Mouse (Mus musculus): ENCODE data around the gene Btnl9. TPM values are rescaled to one million over a fixed set of nuclear protein-coding genes. Genes with fewer than 3 reads are reported as not detected.

The Btnl9 gene
- polyA plus RNA-seq, 1 experiment from 2014 or later, result not detected

DNA sequence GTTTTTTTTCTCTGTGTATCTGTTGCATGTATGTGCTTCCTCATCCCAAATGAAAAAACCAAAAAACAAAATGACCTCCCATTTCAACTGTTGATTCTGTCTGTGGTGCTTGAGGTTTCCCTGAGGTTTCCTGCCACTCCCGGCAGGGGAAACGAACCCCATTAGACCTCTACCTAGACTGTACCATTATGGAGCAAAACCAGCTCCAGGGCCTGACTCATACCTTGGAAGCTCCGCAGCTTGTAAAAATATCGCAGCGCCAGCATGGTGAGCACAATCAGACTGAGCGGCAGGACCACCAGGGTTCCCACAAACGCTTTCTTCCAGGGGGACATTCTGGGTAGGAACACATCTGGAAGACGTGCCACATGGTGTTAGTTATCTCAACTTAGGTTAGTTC lies 11.6 kb downstream of the Btnl9 start:
- no peaks in the 10 kb centered on the region for H3K4me1 ChIP-seq
- H3K4me3 ChIP-seq, result no peak overlapping the region
- WGBS, result 93% methylated on average over 8 of the region's 8 CpGs
- peaks cover 3% of the 10 kb centered on the region for H3K27me3 ChIP-seq
- H3K36me3 ChIP-seq, result no peaks in the 10 kb centered on the region
- H3K9me3 ChIP-seq, result no peaks in the 10 kb centered on the region
- no peak for ATAC-seq (ENCODE audit: low FRiP score, low read depth)
- no peak overlapping the region for H3K27ac ChIP-seq (replicated peaks)
- no peak overlapping the region for H3K9ac ChIP-seq (replicated peaks)
- no peak overlapping the region for H3K4me2 ChIP-seq (replicated peaks)

DNA sequence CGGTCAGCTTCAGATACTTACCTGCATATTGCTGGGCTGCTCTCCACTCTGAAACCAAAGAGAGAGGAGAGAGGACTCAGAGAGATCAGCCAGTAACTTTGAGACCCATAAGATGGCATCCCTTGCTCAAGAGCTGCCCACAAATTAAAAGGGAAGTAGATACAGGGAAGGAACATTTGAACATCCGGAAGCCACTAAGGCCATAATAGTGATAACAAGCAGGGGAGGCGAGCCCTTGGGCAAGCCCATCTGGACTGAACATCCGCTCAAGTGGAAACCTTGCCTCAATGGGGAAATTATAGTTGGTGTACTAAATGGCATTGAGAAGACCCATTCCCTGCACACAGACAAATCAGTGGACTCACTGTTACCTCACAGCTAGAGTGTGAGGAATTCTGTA lies 16.4 kb downstream of the Btnl9 start:
- 90% methylated on average over 4 of the region's 4 CpGs for WGBS
- Histone ChIP-seq H3K9ac (replicated peaks) (no peak overlapping the region), H3K27ac (replicated peaks) (no peak overlapping the region), H3K36me3 (no peaks in the 10 kb centered on the region), H3K4me3 (no peak overlapping the region), H3K27me3 (peaks cover 29% of the 10 kb centered on the region), H3K4me1 (no peaks in the 10 kb centered on the region), H3K4me2 (replicated peaks) (no peak overlapping the region), H3K9me3 (no peaks in the 10 kb centered on the region; the same call in 1 of the 2 replicates)
- no peak for ATAC-seq (ENCODE audit: low FRiP score, low read depth)

DNA sequence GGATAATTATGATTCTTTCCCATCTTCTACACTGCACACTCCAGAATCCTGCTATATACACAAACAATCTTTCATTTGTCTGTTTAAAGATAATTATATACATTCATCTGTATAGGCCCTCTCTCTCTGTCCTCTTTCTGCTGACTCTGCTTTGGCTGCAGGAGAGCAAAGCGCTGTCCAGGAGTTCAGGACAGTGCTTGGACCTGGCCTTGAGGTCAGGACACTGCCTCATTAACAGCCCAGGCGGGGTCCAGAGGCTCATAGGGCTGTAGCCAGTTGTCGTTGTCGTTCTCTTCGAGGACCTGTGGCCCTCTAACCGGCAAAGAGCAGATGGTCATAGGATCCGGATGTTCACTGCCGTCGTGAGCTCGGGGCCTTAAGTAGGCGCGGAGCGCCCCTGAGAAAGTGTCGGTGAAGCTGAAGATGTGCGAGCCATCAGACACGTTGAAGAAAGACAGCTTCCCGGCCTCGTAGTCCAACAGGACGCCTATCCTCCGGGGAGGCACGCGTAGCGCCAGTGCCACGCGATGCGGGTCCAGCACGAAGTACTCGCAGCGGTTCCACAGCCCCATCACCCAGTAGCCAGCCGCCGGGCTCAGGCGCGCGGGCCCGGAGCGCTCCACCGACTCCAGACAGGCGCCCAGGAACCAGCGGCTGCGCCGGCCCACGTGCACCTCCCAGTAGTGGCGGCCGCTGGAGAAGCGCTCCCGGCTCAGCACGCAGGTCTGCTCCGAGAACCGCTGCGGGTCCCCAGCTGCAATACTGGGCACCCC lies 17.9 kb downstream of the Btnl9 start:
- no peaks in the 10 kb centered on the region for H3K4me1 ChIP-seq
- no peaks in the 10 kb centered on the region for H3K36me3 ChIP-seq
- H3K9ac ChIP-seq (replicated peaks), result peak overlapping the region; percentile 24; the same call in 1 of the 2 replicates
- no peak overlapping the region for H3K27ac ChIP-seq (replicated peaks)
- peak overlapping the region; percentile 39 for H3K4me3 ChIP-seq
- H3K27me3 ChIP-seq, result peaks cover 29% of the 10 kb centered on the region
- ATAC-seq (ENCODE audit: low FRiP score, low read depth), result peak; percentile 87
- 5% methylated on average over 50 of the region's 50 CpGs for WGBS
- H3K9me3 ChIP-seq, result no peaks in the 10 kb centered on the region; the same call in 1 of the 2 replicates
- H3K4me2 ChIP-seq (replicated peaks), result peak overlapping the region; percentile 69

DNA sequence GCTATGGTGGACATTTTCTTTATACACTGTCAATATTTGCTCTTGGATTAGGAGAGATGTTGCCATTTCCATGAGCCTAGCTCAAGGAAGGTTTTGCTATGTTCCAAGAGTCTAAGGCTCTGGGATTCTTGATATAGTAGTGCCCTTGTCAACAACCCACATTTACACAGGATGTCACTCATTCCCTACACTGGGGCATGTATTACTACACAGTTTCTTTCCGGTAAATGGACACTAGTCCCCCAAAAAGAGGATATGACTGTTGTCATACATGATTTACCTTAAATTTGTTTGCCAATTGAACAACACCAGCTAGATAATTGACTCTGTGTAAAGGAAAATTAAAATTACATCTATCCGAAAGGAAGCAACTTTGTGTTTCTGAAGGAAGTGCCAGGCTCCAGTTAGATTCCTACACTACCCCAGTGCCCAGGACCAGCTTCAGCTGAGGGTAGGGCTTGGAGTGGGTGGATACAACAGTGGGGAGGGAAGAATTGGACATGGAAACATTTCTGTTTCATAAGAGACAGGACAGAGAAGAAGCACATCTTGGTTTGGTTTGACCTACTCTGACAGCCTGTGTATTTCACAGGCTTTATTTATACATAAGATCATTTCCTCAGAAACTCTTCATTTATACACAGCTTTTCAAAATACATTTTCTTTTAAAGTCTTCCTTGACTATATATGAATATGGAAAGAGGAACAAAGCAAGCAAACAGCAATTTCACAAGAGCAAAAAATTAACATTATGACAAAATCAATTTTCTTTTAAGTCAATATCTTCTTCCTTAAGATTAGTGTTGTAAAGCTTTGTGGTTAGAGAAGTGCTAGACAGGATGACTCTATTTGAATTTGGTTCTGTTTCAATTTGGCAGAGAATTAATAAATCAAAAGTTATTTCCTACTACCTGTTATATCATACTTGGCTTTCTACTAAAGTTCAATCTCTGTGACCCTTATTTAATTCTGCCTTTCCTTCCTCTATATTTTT lies 29.8 kb downstream of the Btnl9 start:
- H3K4me3 ChIP-seq, result no peak overlapping the region
- no peaks in the 10 kb centered on the region for H3K4me1 ChIP-seq
- 90% methylated on average over 2 of the region's 2 CpGs for WGBS
- H3K36me3 ChIP-seq, result no peaks in the 10 kb centered on the region
- no peaks in the 10 kb centered on the region for H3K9me3 ChIP-seq
- no peak overlapping the region for H3K4me2 ChIP-seq (replicated peaks)
- H3K27me3 ChIP-seq, result no peaks in the 10 kb centered on the region
- H3K27ac ChIP-seq (replicated peaks), result no peak overlapping the region
- ATAC-seq (ENCODE audit: low FRiP score, low read depth), result no peak
- H3K9ac ChIP-seq (replicated peaks), result no peak overlapping the region

DNA sequence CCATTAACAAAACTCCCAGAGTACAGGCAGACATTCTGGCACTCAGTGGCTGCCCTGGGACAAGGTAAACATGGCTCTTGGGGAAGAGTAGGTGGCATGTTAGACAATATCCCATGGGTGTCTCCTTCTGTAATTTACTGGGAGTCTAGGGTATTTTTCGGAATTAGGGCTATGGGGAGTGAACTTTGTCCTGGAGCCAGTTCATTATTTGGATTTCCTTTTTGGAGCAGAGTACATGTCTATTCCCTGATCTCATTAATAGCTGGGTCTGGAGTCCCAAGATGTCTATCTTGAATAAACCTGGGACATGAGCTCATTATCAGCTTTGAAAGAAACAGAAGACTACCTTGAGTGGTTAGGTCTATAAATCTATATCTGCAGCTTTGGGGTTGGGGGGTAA lies 32.9 kb downstream of the Btnl9 start, which contains the start of gene Olfr1394:
Gene Olfr1394, plus strand, starts transcription at position 301 of the 400 bp plus-strand sequence.
- 88% methylated on average over 1 of the region's 1 CpGs for WGBS
- no peak within 1 kb of the TSS for H3K9ac ChIP-seq (replicated peaks)
- no peak for ATAC-seq (ENCODE audit: low FRiP score, low read depth)

DNA sequence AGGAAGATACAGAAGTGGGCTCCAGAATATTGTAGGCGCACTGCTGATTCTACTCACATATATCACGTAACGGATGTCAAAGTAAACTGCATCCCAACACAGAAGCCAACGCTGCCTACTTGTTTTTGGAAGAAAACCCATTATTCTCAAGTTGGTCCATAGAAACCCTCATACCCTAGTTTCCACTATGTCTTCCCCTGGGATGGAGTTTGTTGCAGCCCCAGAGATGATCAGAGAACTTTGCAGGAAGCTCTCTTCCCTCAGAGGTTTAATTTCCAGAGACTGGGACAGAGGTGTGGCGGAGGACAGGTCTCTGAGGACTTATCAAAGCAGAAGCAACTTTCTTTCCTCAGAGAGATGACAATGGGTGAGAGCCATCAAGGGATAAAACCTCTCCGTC lies 45.0 kb downstream of the Btnl9 start, which contains the start of gene Olfr1395:
Gene Olfr1395, plus strand, starts transcription at position 301 of the 400 bp plus-strand sequence.
- H3K4me3 ChIP-seq, result no peak within 1 kb of the TSS
- no peaks in the 10 kb centered on the region for H3K27me3 ChIP-seq
- 88% methylated on average over 6 of the region's 6 CpGs for WGBS
- H3K9me3 ChIP-seq, result no peaks in the 10 kb centered on the region
- no peaks in the 10 kb centered on the region for H3K36me3 ChIP-seq
- no peak for ATAC-seq (ENCODE audit: low FRiP score, low read depth)
- H3K4me2 ChIP-seq (replicated peaks), result no peak within 1 kb of the TSS
- no peak within 1 kb of the TSS for H3K9ac ChIP-seq (replicated peaks)
- no peaks in the 10 kb centered on the region for H3K4me1 ChIP-seq
- H3K27ac ChIP-seq (replicated peaks), result no peak within 1 kb of the TSS

More for the DNA sequence above, 32.9 kb downstream of the Btnl9 start, which contains the start of gene Olfr1394:
- no peaks in the 10 kb centered on the region for H3K36me3 ChIP-seq
- no peak within 1 kb of the TSS for H3K4me3 ChIP-seq
- no peaks in the 10 kb centered on the region for H3K9me3 ChIP-seq
- H3K27ac ChIP-seq (replicated peaks), result no peak within 1 kb of the TSS
- H3K4me2 ChIP-seq (replicated peaks), result no peak within 1 kb of the TSS
- H3K27me3 ChIP-seq, result no peaks in the 10 kb centered on the region
- no peaks in the 10 kb centered on the region for H3K4me1 ChIP-seq

DNA sequence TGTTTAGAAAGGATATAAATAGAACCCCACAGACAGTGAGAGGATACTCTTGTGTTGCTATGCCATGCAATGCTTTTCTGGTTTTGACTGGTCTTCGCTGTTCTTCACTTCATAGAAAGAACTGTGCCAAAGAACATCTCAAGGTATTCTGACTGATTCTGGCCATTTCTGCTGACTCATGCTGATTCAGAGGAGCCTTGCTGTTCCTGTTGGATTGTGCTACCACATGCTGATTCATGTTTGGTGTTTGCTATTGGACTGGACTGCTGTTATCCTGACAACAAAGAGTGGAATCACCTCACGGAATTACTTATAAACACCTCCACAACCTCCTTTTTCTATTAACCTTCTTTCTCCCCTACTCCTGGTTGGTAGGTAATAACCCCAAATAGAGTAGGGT lies 62.8 kb downstream of the Btnl9 start:
- no peaks in the 10 kb centered on the region for H3K9me3 ChIP-seq
- H3K27me3 ChIP-seq, result no peaks in the 10 kb centered on the region
- H3K9ac ChIP-seq (replicated peaks), result no peak overlapping the region
- no peak overlapping the region for H3K4me2 ChIP-seq (replicated peaks)
- WGBS, result 86% methylated on average over 2 of the region's 2 CpGs
- no peaks in the 10 kb centered on the region for H3K36me3 ChIP-seq
- no peaks in the 10 kb centered on the region for H3K4me1 ChIP-seq
- H3K27ac ChIP-seq (replicated peaks), result no peak overlapping the region
- no peak for ATAC-seq (ENCODE audit: low FRiP score, low read depth)
- no peak overlapping the region for H3K4me3 ChIP-seq

DNA sequence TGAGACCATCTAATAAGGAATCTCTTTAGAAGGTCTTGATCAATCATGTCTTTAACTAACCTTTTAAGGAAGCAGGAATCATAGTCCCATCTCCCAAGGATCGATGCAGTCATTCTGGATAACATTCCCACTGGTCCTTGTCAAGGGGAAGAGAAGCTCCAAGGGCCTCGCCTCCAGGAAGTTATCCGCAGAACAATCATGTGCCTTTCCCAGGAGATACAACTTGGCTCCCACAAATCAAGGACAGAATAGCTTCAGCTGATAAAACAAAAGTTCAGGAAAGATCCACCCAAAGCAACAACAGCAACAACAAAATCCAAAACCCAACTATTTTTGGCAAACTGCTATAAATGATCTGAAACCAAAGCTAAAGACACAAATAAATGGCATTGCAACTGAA lies 67.3 kb downstream of the Btnl9 start:
- Histone ChIP-seq H3K4me1 (no peaks in the 10 kb centered on the region), H3K9me3 (no peaks in the 10 kb centered on the region), H3K9ac (replicated peaks) (no peak overlapping the region), H3K27me3 (no peaks in the 10 kb centered on the region), H3K4me2 (replicated peaks) (no peak overlapping the region), H3K36me3 (no peaks in the 10 kb centered on the region), H3K27ac (replicated peaks) (no peak overlapping the region), H3K4me3 (no peak overlapping the region)
- no peak for ATAC-seq (ENCODE audit: low FRiP score, low read depth)
- 88% methylated on average over 3 of the region's 3 CpGs for WGBS

Other genes with a start within 250 kb of the Btnl9 start
- gene Psme2b, start 241.0 kb downstream of the Btnl9 start, polyA plus RNA-seq (2016; fragmentation: Nextera tagmentation; extraction: Ambion mirVana), result 1.3 and 1.8 TPM in 2 replicates
- not detected in 2 replicates for gene Olfr56, start 208.3 kb downstream of the Btnl9 start, polyA plus RNA-seq (2016; fragmentation: Nextera tagmentation; extraction: Ambion mirVana)
- 0.18 and 0.28 TPM in 2 replicates for gene 9930111J21Rik1, start 207.8 kb downstream of the Btnl9 start, polyA plus RNA-seq (2016; fragmentation: Nextera tagmentation; extraction: Ambion mirVana)
- not detected in 2 replicates for gene Gm12185, start 194.9 kb downstream of the Btnl9 start, polyA plus RNA-seq (2016; fragmentation: Nextera tagmentation; extraction: Ambion mirVana)
- not detected in 2 replicates for gene Tgtp1, start 193.0 kb downstream of the Btnl9 start, polyA plus RNA-seq (2016; fragmentation: Nextera tagmentation; extraction: Ambion mirVana)
- gene 9930111J21Rik2, start 135.9 kb downstream of the Btnl9 start, polyA plus RNA-seq (2016; fragmentation: Nextera tagmentation; extraction: Ambion mirVana), result 0.30 and 0.51 TPM in 2 replicates
- 0.06 TPM in 1 of 2 replicates, not detected in the other for gene Tgtp2, start 123.0 kb downstream of the Btnl9 start, polyA plus RNA-seq (2016; fragmentation: Nextera tagmentation; extraction: Ambion mirVana)
- 0.26 and 0.27 TPM in 2 replicates for gene Ifi47, start 110.6 kb downstream of the Btnl9 start, polyA plus RNA-seq (2016; fragmentation: Nextera tagmentation; extraction: Ambion mirVana)
- not detected in 2 replicates for gene Olfr1396, start 72.3 kb downstream of the Btnl9 start, polyA plus RNA-seq (2016; fragmentation: Nextera tagmentation; extraction: Ambion mirVana)
- not detected in 2 replicates for gene Olfr1395, start 44.9 kb downstream of the Btnl9 start, polyA plus RNA-seq (2016; fragmentation: Nextera tagmentation; extraction: Ambion mirVana)
- gene Olfr1394, start 32.8 kb downstream of the Btnl9 start, polyA plus RNA-seq (2016; fragmentation: Nextera tagmentation; extraction: Ambion mirVana), result not detected in 2 replicates
- gene Zfp62, start 16.1 kb upstream of the Btnl9 start, polyA plus RNA-seq (2016; fragmentation: Nextera tagmentation; extraction: Ambion mirVana), result 60.8 and 63.3 TPM in 2 replicates
- 33.5 and 39.0 TPM in 2 replicates for gene Mgat1, start 57.0 kb upstream of the Btnl9 start, polyA plus RNA-seq (2016; fragmentation: Nextera tagmentation; extraction: Ambion mirVana)
- 0.06 TPM in 1 of 2 replicates, not detected in the other for gene Olfr1393, start 91.1 kb upstream of the Btnl9 start, polyA plus RNA-seq (2016; fragmentation: Nextera tagmentation; extraction: Ambion mirVana)
- 0.06 TPM in 1 of 2 replicates, not detected in the other for gene Olfr1392, start 98.1 kb upstream of the Btnl9 start, polyA plus RNA-seq (2016; fragmentation: Nextera tagmentation; extraction: Ambion mirVana)
- not detected in 2 replicates for gene Olfr10, start 117.6 kb upstream of the Btnl9 start, polyA plus RNA-seq (2016; fragmentation: Nextera tagmentation; extraction: Ambion mirVana)
- gene Olfr1391, start 135.6 kb upstream of the Btnl9 start, polyA plus RNA-seq (2016; fragmentation: Nextera tagmentation; extraction: Ambion mirVana), result not detected in 2 replicates
- gene Olfr1390, start 148.0 kb upstream of the Btnl9 start, polyA plus RNA-seq (2016; fragmentation: Nextera tagmentation; extraction: Ambion mirVana), result not detected in 2 replicates
- not detected in 2 replicates for gene Olfr1389, start 235.9 kb upstream of the Btnl9 start, polyA plus RNA-seq (2016; fragmentation: Nextera tagmentation; extraction: Ambion mirVana)
- gene Olfr1388, start 249.5 kb upstream of the Btnl9 start, polyA plus RNA-seq (2016; fragmentation: Nextera tagmentation; extraction: Ambion mirVana), result 0.07 TPM in 1 of 2 replicates, not detected in the other